Mouse (Mus musculus) midbrain, embryonic 11.5 days (tissue): Measurements from ENCODE around the gene Gpha2. TPM values are rescaled to one million over a fixed set of nuclear protein-coding genes. Genes with fewer than 3 reads are reported as not detected.
A peak's percentile ranks its signal among the peaks of the same experiment; 100 is the strongest.

Experiments
- ATAC-seq: fragments of 200-750 bp; cut with Nextera tagmentation; 2 replicates; pipeline ENCODE4 v1.8.0; 2017; ENCODE audit warnings: moderate TSS enrichment, moderate library complexity; ENCODE audit not compliant: low FRiP score
- DNase-seq: peaks from one replicate; pipeline ENCODE4 v3.0.0; 2015; ENCODE audit warnings: low spot score; ENCODE audit errors: missing footprints
- H3K27ac ChIP-seq: fragments of 300-500 bp; sonication (generic); 2 replicates; pipeline ENCODE4 v1.5.1; 2014; ENCODE audit warnings: low read depth, low read length
- H3K27me3 ChIP-seq: fragments of 300-500 bp; sonication (generic); 2 replicates; pipeline ENCODE4 v1.6.1; 2014; ENCODE audit warnings: mild to moderate bottlenecking, low read length, moderate library complexity, mixed read lengths; ENCODE audit not compliant: control insufficient read depth, insufficient read depth
- H3K36me3 ChIP-seq: fragments of 300-500 bp; sonication (generic); 2 replicates; pipeline ENCODE4 v1.6.1; 2014; ENCODE audit warnings: mild to moderate bottlenecking, low read length, moderate library complexity, mixed read lengths; ENCODE audit not compliant: control insufficient read depth, insufficient read depth
- H3K4me1 ChIP-seq: fragments of 300-500 bp; sonication (generic); 2 replicates; pipeline ENCODE4 v1.6.1; 2014; ENCODE audit warnings: low read length; ENCODE audit not compliant: control insufficient read depth, insufficient read depth
- H3K4me2 ChIP-seq: fragments of 300-500 bp; sonication (generic); 2 replicates; pipeline ENCODE4 v1.6.1; 2014; ENCODE audit warnings: mild to moderate bottlenecking, moderate library complexity
- H3K4me3 ChIP-seq: fragments of 300-500 bp; sonication (generic); 2 replicates; pipeline ENCODE4 v1.5.1; 2014; ENCODE audit warnings: low read depth, low read length
- H3K9ac ChIP-seq: fragments of 300-500 bp; sonication (generic); 2 replicates; pipeline ENCODE4 v1.6.1; 2014; ENCODE audit warnings: low read length
- H3K9me3 ChIP-seq: fragments of 300-500 bp; sonication (generic); 2 replicates; pipeline ENCODE4 v1.6.1; 2016; ENCODE audit warnings: low read length; ENCODE audit not compliant: control insufficient read depth
- WGBS: fragments of 180-500 bp; shearing (Covaris S2); extraction: QIAGEN DNeasy Blood & Tissue Kit; methylation state at CpG from one replicate; pipeline ENCODE4 v1.1.7; 2014; 5-methylcytosine and 5-hydroxymethylcytosine counted together
- polyA plus RNA-seq: library from polyadenylated mRNA; unstranded; fragments of >200 nt; fragmentation: Nextera tagmentation; extraction: Ambion mirVana; gene quantifications from 2 replicates; pipeline ENCODE4 v1.2.1, GENCODE M21; 2014

The Gpha2 gene
- polyA plus RNA-seq, 1 experiment from 2014 or later = 0.40 TPM

DNA sequence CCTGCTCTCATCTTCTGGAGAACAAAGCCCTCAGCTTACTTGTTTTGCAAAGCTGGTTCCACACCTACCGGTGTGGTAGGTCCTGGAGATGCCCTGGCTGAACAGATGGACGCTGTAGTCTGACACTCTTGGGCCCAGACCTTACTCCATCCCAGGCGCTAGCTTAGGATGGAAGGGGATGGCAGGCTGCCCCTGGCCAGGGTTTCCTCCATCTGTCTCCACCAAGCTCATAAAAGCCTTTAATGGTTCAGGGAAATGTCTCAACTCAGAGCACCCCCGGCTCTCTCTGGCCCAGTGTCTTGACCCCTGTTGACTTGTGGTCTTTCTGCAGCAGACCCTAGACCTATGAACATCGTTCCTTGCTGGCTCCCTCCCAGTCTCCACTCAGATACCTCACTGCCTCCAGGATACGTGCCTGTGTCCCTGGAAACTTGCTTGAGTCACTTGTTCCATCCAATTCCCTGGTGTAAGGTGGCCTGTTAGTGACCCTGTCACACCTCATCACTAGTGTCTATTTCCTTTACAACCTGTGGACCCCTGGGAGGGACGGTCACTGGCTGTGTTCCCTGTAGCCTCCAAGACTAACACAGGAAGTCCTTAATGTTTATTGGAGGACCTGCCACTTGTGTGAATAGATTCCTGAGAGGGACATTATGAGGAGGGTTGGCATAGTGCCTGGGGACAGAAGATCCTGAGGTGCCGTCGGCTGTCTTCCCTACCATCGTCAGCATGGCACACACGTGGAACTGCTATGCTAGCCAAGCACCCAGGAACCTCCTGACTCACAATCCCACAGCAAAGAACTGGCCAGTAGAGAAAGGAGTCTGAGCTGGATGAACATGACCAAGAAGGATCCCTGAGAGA, 41.4 kb downstream of the Gpha2 start:
- Histone ChIP-seq H3K4me2 (no peak overlapping the region), H3K4me1 (no peaks in the 10 kb centered on the region), H3K27me3 (no peaks in the 10 kb centered on the region), H3K27ac (no peak overlapping the region), H3K4me3 (no peak overlapping the region), H3K9me3 (no peaks in the 10 kb centered on the region), H3K36me3 (no peaks in the 10 kb centered on the region), H3K9ac (no peak overlapping the region)
- WGBS = 81% methylated on average over 11 of the region's 11 CpGs
- ATAC-seq (no peak), DNase-seq (no peak)

- no peak overlapping the region for H3K4me2 ChIP-seq
- no peaks in the 10 kb centered on the region for H3K9me3 ChIP-seq
- WGBS = 19% methylated on average over 8 of the region's 8 CpGs
Observed at GRCm38 (mm10) chr19:6268170-6268528, 42.0 kb downstream of the Gpha2 start.

GRCm38 (mm10) chr19:6268670-6269132, 42.5 kb downstream of the Gpha2 start:
- Histone ChIP-seq H3K4me3 (no peak overlapping the region), H3K4me1 (no peaks in the 10 kb centered on the region), H3K9ac (no peak overlapping the region), H3K27me3 (no peaks in the 10 kb centered on the region), H3K9me3 (no peaks in the 10 kb centered on the region), H3K36me3 (no peaks in the 10 kb centered on the region), H3K27ac (no peak overlapping the region), H3K4me2 (no peak overlapping the region)
- 80% methylated on average over 7 of the region's 7 CpGs for WGBS
- DNase-seq (no peak), ATAC-seq (no peak)

More at GRCm38 (mm10) chr19:6268170-6268528, 42.0 kb downstream of the Gpha2 start:
- ATAC-seq (peak; percentile 67), DNase-seq (peak; percentile 97)
- Histone ChIP-seq H3K27ac (no peak overlapping the region), H3K4me1 (no peaks in the 10 kb centered on the region), H3K4me3 (no peak overlapping the region), H3K27me3 (no peaks in the 10 kb centered on the region), H3K36me3 (no peaks in the 10 kb centered on the region), H3K9ac (no peak overlapping the region)

DNA sequence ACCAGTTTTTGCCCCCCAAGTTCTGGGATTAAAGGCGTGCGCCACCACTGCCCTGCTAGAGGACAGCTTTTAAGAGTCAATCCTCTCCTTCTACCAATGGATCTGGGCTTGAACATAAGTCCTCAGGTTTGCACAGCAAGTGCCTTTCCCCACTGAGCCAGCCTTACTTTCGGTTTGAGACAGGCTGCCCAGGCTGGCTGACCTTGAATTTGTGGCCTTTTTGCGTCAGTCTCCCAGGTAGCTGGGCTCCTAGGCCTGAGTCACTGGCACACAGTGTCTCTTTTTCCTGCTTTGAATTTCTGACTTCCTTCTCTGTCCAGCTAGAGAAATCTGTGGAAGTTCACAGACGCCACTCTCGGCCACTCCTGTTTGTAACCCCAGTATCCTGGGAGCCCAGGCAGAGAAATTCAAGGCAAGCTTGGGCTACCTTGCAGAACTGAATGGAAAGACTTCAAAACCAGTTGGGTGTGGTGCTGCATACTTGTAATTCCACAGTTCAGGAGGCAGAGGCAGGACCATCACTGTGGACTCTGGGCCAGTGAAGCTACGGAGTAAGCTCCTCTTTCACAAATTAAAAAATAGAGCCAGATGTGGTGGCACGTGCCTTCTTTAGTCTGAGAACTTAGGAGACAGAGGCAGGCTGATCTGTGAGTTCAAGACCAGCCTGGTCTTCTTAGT, 43.8 kb downstream of the Gpha2 start:
- H3K9ac ChIP-seq = no peak overlapping the region
- WGBS = 82% methylated on average over 8 of the region's 8 CpGs
- no peaks in the 10 kb centered on the region for H3K9me3 ChIP-seq
- no peaks in the 10 kb centered on the region for H3K27me3 ChIP-seq
- no peak overlapping the region for H3K4me3 ChIP-seq
- no peak for DNase-seq
- no peak overlapping the region for H3K4me2 ChIP-seq
- H3K36me3 ChIP-seq = no peaks in the 10 kb centered on the region
- ATAC-seq = no peak
- H3K4me1 ChIP-seq = no peaks in the 10 kb centered on the region
- no peak overlapping the region for H3K27ac ChIP-seq

- Histone ChIP-seq H3K4me3 (no peak overlapping the region), H3K4me2 (no peak overlapping the region), H3K36me3 (no peaks in the 10 kb centered on the region), H3K9ac (no peak overlapping the region), H3K27me3 (no peaks in the 10 kb centered on the region), H3K9me3 (no peaks in the 10 kb centered on the region), H3K4me1 (peaks cover 2% of the 10 kb centered on the region), H3K27ac (no peak overlapping the region)
- ATAC-seq (no peak), DNase-seq (no peak)
- WGBS = 62% methylated on average over 9 of the region's 9 CpGs
Observed at GRCm38 (mm10) chr19:6270661-6271060, 44.5 kb downstream of the Gpha2 start.

DNA sequence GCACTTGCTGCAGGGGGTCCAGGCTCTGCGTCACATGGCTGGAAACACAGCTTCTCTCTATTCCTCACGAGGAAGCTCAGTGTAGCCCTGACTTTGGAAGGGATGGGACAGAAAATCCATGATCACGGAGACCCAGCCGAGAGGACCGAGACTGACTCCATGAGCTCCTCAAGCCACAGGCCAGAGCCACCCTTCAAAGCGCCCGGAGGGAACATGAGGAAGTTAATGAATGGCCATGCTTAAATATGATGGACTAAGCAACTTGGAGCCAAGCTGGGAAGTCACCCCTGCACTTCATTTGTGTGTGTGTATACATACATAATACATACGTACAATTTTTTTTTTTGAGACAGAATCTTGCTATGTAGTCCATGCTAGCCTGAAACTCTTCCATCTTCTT, 45.0 kb downstream of the Gpha2 start:
- no peaks in the 10 kb centered on the region for H3K9me3 ChIP-seq
- no peak overlapping the region for H3K4me3 ChIP-seq
- DNase-seq = no peak
- no peak overlapping the region for H3K27ac ChIP-seq
- no peak overlapping the region for H3K9ac ChIP-seq
- H3K27me3 ChIP-seq = no peaks in the 10 kb centered on the region
- no peaks in the 10 kb centered on the region for H3K36me3 ChIP-seq
- no peak for ATAC-seq
- 29% methylated on average over 8 of the region's 8 CpGs for WGBS
- peaks cover 6% of the 10 kb centered on the region for H3K4me1 ChIP-seq
- H3K4me2 ChIP-seq = no peak overlapping the region

- peaks cover 6% of the 10 kb centered on the region for H3K4me1 ChIP-seq
- WGBS = 72% methylated on average over 7 of the region's 7 CpGs
- H3K9ac ChIP-seq = no peak overlapping the region
- no peaks in the 10 kb centered on the region for H3K9me3 ChIP-seq
- ATAC-seq (no peak), DNase-seq (no peak)
- H3K4me3 ChIP-seq = no peak overlapping the region
- no peak overlapping the region for H3K27ac ChIP-seq
- no peak overlapping the region for H3K4me2 ChIP-seq
- no peaks in the 10 kb centered on the region for H3K27me3 ChIP-seq
- no peaks in the 10 kb centered on the region for H3K36me3 ChIP-seq
Observed at GRCm38 (mm10) chr19:6272053-6272452, 45.9 kb downstream of the Gpha2 start.

- no peak for DNase-seq
- no peaks in the 10 kb centered on the region for H3K36me3 ChIP-seq
- no peak for ATAC-seq
- no peaks in the 10 kb centered on the region for H3K9me3 ChIP-seq
- no peak overlapping the region for H3K4me3 ChIP-seq
- H3K4me2 ChIP-seq = no peak overlapping the region
- H3K4me1 ChIP-seq = peaks cover 9% of the 10 kb centered on the region
- no peak overlapping the region for H3K9ac ChIP-seq
- 88% methylated on average over 4 of the region's 4 CpGs for WGBS
- no peaks in the 10 kb centered on the region for H3K27me3 ChIP-seq
- H3K27ac ChIP-seq = no peak overlapping the region
Observed at GRCm38 (mm10) chr19:6272738-6273137, 46.6 kb downstream of the Gpha2 start.

DNA sequence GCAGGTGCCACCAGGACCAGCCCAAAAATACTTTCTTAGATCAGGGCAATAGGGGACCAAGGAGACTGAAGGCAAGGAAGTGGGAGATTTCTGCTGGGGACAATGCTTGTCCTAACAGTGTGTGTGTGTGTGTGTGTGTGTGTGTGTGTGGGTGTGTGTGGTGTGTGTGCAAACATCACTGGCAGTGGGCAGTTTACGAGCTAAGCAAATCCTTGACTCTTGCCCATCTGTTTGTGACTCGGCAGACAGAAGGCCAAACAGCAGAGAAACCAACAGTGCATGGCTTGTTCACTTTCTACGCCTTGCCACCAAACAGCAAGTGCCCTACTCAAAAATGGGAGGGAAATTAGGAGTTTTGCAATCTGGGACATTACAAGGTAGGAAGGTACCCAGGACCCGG, 47.4 kb downstream of the Gpha2 start:
- no peak for DNase-seq
- 82% methylated on average over 4 of the region's 4 CpGs for WGBS

More for the DNA sequence above, 47.4 kb downstream of the Gpha2 start:
- H3K9me3 ChIP-seq = no peaks in the 10 kb centered on the region
- no peak overlapping the region for H3K9ac ChIP-seq
- no peaks in the 10 kb centered on the region for H3K27me3 ChIP-seq
- H3K4me1 ChIP-seq = peaks cover 17% of the 10 kb centered on the region
- no peak for ATAC-seq
- H3K36me3 ChIP-seq = no peaks in the 10 kb centered on the region
- no peak overlapping the region for H3K4me3 ChIP-seq
- H3K27ac ChIP-seq = no peak overlapping the region
- no peak overlapping the region for H3K4me2 ChIP-seq
